Mouse (Mus musculus): ENCODE measurements around the gene Gfra1.

DNA sequence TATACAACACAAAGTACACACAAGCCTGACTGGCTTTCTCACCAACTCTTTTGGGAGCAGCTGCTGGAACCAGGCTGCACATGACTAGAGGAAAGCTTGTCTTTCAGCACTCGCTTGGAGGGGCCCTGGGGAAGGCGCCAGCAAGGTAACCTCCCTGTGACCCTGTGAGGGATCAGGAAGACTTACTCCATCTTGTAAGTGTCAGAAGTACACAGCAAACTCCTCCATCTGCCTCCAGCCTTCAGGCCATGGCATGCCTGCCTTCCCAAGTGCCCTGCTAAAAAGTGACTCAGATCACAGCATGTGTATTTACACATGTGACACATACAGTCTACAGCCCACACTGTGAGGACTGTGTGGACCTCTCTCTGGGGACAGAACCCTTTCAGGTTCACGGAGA lies 36.0 kb downstream of the Gfra1 start:
- TF ChIP-seq POLR2A (IDR thresholded peaks at IDR 0.05; ENCODE audit: borderline replicate concordance, low read depth, low read length) (no peak), CTCF (IDR thresholded peaks at IDR 0.05; ENCODE audit: low read depth, low read length) (no peak)

Measured in bone marrow macrophage, adult 2 months (primary cell).